Mouse (Mus musculus): ENCODE measurements around the gene Atp5mpl.

DNA sequence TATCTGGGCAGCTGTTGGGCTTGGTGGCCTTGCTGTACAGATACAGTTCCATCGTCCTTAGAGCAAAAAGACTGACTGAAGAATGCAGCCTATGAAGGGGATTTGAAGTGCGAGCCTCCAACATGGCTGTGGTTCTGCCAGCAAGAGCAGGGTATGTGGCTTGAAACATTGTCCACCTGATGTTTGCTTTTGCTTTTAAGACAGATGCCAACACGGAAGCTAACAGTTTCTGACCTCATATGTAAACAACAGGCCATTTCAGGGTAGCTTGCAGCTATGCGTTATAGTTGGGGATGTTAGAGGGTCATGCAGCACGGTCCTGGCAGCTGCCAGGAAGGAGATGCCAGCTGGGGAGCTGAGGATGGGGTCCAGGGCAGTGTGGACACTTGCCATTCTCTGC lies 16.3 kb downstream of the Atp5mpl start:
- no peak for TF ChIP-seq CTCF (conservative IDR thresholded peaks at IDR 0.05; ENCODE audit: insufficient read depth, insufficient read length, low read depth, low read length)
- no peak for TF ChIP-seq POLR2A (IDR thresholded peaks at IDR 0.05; ENCODE audit: low read depth, low read length)
